Mouse (Mus musculus): Measurements from ENCODE around the gene Tmem59l. TPM values are rescaled to one million over a fixed set of nuclear protein-coding genes. Genes with fewer than 3 reads are reported as not detected.

Tmem59l gene
- polyA plus RNA-seq, 1 experiment from 2014 or later: 3.0 TPM

DNA sequence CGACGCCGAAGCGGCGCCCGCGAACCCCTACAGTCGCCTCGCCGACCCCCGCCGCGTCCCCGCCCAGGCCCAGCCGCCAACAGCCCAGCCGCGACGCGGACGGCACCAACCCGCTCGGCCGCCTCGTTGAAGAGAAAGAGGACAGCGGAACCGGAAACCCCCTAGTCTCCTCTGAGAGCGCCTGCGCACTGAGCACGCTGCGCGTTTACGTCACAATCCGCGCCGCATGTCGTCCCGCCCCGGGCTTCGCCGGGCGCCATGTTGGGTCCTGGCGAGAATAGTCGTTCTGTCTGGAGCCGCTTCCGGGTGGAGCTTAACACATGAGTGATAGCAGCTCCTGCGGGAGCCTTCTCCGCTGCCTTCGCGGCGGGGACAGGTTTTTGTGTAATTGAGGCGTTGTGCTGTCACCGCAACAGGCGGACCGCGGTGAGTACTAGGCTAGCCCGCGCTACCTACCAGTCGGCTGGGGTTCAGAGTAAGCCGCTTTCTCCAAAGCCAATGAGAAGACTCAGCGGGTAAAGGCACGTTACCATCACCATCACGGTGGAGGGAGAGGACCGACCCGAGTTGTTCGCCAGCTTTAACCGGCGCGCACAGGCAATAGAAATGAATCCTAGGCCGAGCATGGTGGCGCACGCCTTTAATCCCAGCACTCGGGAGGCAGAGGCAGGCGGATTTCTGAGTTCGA, 23.2 kb upstream of the Tmem59l start, which contains the start of gene Uba52:
Gene Uba52 (minus strand): TSS at position 574 of the 688 bp plus-strand sequence.
- 1% methylated on average over 74 of the region's 74 CpGs for WGBS
- Histone ChIP-seq H3K4me2 (ENCODE audit: low read length) (peak within 1 kb of the TSS; percentile 95), H3K9me3 (replicated peaks; ENCODE audit: low read length) (no peaks in the 10 kb centered on the region), H3K27ac (peak within 1 kb of the TSS; percentile 93), H3K36me3 (ENCODE audit: insufficient read depth, low read length) (peaks cover 13% of the 10 kb centered on the region), H3K4me3 (replicated peaks; ENCODE audit: low read depth, low read length) (peak within 1 kb of the TSS; percentile 84), H3K4me1 (replicated peaks; ENCODE audit: insufficient read depth, low read length) (peaks cover 13% of the 10 kb centered on the region), H3K9ac (ENCODE audit: low read depth, low read length) (peak within 1 kb of the TSS; percentile 98), H3K27me3 (ENCODE audit: insufficient read depth, low read length) (no peaks in the 10 kb centered on the region)
- ATAC-seq (replicated peaks; ENCODE audit: low FRiP score, low read depth) (peak; percentile 85), DNase-seq (ENCODE audit: low spot score) (peak; percentile 99)
- TF ChIP-seq CTCF (IDR thresholded peaks at IDR 0.05; ENCODE audit: low read depth): no peak

DNA sequence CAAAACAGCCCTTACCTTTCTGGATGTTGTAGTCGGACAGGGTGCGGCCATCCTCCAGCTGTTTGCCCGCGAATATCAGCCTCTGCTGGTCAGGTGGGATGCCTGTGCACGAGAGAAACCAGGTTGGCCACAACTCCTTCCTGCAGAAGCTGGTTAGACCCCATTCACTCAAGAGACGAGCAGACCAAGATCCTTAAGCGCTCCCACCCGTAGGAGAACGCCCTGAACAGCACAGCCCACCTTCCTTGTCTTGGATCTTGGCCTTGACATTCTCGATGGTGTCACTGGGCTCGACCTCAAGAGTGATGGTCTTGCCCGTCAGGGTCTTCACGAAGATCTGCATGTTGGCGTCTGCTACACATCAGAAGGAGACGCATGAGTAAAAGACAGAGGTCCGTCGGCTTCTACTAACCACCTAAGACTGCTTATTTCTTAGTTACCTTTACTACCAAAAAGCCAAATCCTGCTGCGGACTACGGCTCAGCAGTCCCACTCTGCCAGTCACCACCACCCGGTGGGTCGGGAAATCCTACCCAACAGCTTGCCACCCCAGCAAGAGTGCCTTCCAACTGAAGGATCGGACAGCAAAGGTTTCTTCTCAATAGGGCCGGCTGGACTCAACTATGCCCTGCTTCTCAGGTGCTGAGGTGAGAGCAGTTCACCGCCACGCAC, 22.3 kb upstream of the Tmem59l start:
- Histone ChIP-seq H3K27ac (peak overlapping the region; percentile 93), H3K9me3 (replicated peaks; ENCODE audit: low read length) (no peaks in the 10 kb centered on the region), H3K36me3 (ENCODE audit: insufficient read depth, low read length) (peaks cover 13% of the 10 kb centered on the region), H3K4me3 (replicated peaks; ENCODE audit: low read depth, low read length) (peak overlapping the region; percentile 84), H3K9ac (ENCODE audit: low read depth, low read length) (peak overlapping the region; percentile 98), H3K27me3 (ENCODE audit: insufficient read depth, low read length) (no peaks in the 10 kb centered on the region), H3K4me2 (ENCODE audit: low read length) (peak overlapping the region; percentile 95), H3K4me1 (replicated peaks; ENCODE audit: insufficient read depth, low read length) (peaks cover 13% of the 10 kb centered on the region)
- TF ChIP-seq CTCF (IDR thresholded peaks at IDR 0.05; ENCODE audit: low read depth): no peak
- ATAC-seq (replicated peaks; ENCODE audit: low FRiP score, low read depth): no peak
- no peak for DNase-seq (ENCODE audit: low spot score)
- 10% methylated on average over 25 of the region's 25 CpGs for WGBS

DNA sequence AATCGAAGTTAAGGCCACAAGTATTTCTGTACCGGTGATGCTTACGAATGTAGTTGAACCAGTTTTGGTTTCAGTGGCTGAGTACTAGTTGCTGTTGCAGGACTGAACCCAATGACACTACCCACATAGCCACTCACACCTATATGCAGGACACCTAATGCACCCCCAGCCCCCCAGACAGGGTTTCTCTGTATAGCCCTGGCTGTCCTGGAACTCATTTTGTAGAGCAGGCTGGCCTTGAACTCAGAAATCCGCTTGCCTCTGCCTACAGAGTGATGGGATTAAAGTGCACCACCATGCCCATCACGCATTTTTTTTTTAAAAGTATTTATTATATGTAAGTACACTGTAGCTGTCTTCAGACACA, 19.9 kb upstream of the Tmem59l start:
- H3K27ac ChIP-seq: no peak overlapping the region

GRCm38 (mm10) chr8:70506328-70507026, 19.3 kb upstream of the Tmem59l start, which contains the start of gene Rex1bd:
TSS of gene Rex1bd (minus strand) at chr8:70506752.
- Histone ChIP-seq H3K4me1 (replicated peaks; ENCODE audit: insufficient read depth, low read length) (peaks cover 19% of the 10 kb centered on the region), H3K9me3 (replicated peaks; ENCODE audit: low read length) (no peaks in the 10 kb centered on the region), H3K9ac (ENCODE audit: low read depth, low read length) (peak within 1 kb of the TSS; percentile 82), H3K4me2 (ENCODE audit: low read length) (peak within 1 kb of the TSS; percentile 78), H3K36me3 (ENCODE audit: insufficient read depth, low read length) (peaks cover 8% of the 10 kb centered on the region), H3K27ac (peak within 1 kb of the TSS; percentile 89), H3K4me3 (replicated peaks; ENCODE audit: low read depth, low read length) (peak within 1 kb of the TSS; percentile 77), H3K27me3 (ENCODE audit: insufficient read depth, low read length) (peaks cover 14% of the 10 kb centered on the region)
- peak; percentile 88 for ATAC-seq (replicated peaks; ENCODE audit: low FRiP score, low read depth)
- peak; percentile 98 for DNase-seq (ENCODE audit: low spot score)
- TF ChIP-seq CTCF (IDR thresholded peaks at IDR 0.05; ENCODE audit: low read depth): peak; percentile 94
- 3% methylated on average over 40 of the region's 40 CpGs for WGBS

More for the DNA sequence above, 19.9 kb upstream of the Tmem59l start:
- H3K9me3 ChIP-seq (replicated peaks; ENCODE audit: low read length): no peaks in the 10 kb centered on the region
- peaks cover 17% of the 10 kb centered on the region for H3K4me1 ChIP-seq (replicated peaks; ENCODE audit: insufficient read depth, low read length)
- no peak overlapping the region for H3K4me3 ChIP-seq (replicated peaks; ENCODE audit: low read depth, low read length)
- no peak overlapping the region for H3K4me2 ChIP-seq (ENCODE audit: low read length)
- peaks cover 8% of the 10 kb centered on the region for H3K36me3 ChIP-seq (ENCODE audit: insufficient read depth, low read length)
- DNase-seq (ENCODE audit: low spot score) (no peak), ATAC-seq (replicated peaks; ENCODE audit: low FRiP score, low read depth) (no peak)
- 68% methylated on average over 5 of the region's 5 CpGs for WGBS
- no peak overlapping the region for H3K9ac ChIP-seq (ENCODE audit: low read depth, low read length)
- TF ChIP-seq CTCF (IDR thresholded peaks at IDR 0.05; ENCODE audit: low read depth): no peak
- peaks cover 8% of the 10 kb centered on the region for H3K27me3 ChIP-seq (ENCODE audit: insufficient read depth, low read length)

- H3K4me2 ChIP-seq (ENCODE audit: low read length): peak overlapping the region; percentile 78
- H3K27me3 ChIP-seq (ENCODE audit: insufficient read depth, low read length): peaks cover 20% of the 10 kb centered on the region
- 38% methylated on average over 32 of the region's 32 CpGs for WGBS
- H3K36me3 ChIP-seq (ENCODE audit: insufficient read depth, low read length): peaks cover 8% of the 10 kb centered on the region
- H3K9me3 ChIP-seq (replicated peaks; ENCODE audit: low read length): no peaks in the 10 kb centered on the region
- peak; percentile 12 for ATAC-seq (replicated peaks; ENCODE audit: low FRiP score, low read depth)
- H3K9ac ChIP-seq (ENCODE audit: low read depth, low read length): peak overlapping the region; percentile 82
- peak overlapping the region; percentile 89 for H3K27ac ChIP-seq
- no peak for DNase-seq (ENCODE audit: low spot score)
- H3K4me3 ChIP-seq (replicated peaks; ENCODE audit: low read depth, low read length): peak overlapping the region; percentile 77
- peaks cover 21% of the 10 kb centered on the region for H3K4me1 ChIP-seq (replicated peaks; ENCODE audit: insufficient read depth, low read length)
- no peak for TF ChIP-seq CTCF (IDR thresholded peaks at IDR 0.05; ENCODE audit: low read depth)
Observed at GRCm38 (mm10) chr8:70505698-70506327, 18.7 kb upstream of the Tmem59l start.

- Histone ChIP-seq H3K4me2 (ENCODE audit: low read length) (no peak overlapping the region), H3K9me3 (replicated peaks; ENCODE audit: low read length) (no peaks in the 10 kb centered on the region), H3K4me1 (replicated peaks; ENCODE audit: insufficient read depth, low read length) (peaks cover 24% of the 10 kb centered on the region), H3K9ac (ENCODE audit: low read depth, low read length) (no peak overlapping the region), H3K36me3 (ENCODE audit: insufficient read depth, low read length) (peaks cover 8% of the 10 kb centered on the region), H3K27ac (no peak overlapping the region), H3K27me3 (ENCODE audit: insufficient read depth, low read length) (peaks cover 27% of the 10 kb centered on the region), H3K4me3 (replicated peaks; ENCODE audit: low read depth, low read length) (no peak overlapping the region)
- peak; percentile 83 for DNase-seq (ENCODE audit: low spot score)
- no peak for ATAC-seq (replicated peaks; ENCODE audit: low FRiP score, low read depth)
- WGBS: 61% methylated on average over 3 of the region's 3 CpGs
- TF ChIP-seq CTCF (IDR thresholded peaks at IDR 0.05; ENCODE audit: low read depth): peak; percentile 90
Observed at GRCm38 (mm10) chr8:70504851-70505250, 17.7 kb upstream of the Tmem59l start.

All from kidney, postnatal 0 days (tissue).